Mouse (Mus musculus) monocyte, adult 59 days (primary cell): ENCODE results near the gene Gm49395. TPM values are rescaled to one million over a fixed set of nuclear protein-coding genes. Genes with fewer than 3 reads are reported as not detected.

ENCODE experiments used
- total RNA-seq, 2 experiments: library from RNA; stranded (reverse); gene quantifications; one replicate each; pipeline ENCODE4 v1.2.4; 2023

The Gm49395 gene
- total RNA-seq = 1 to 10 TPM; 3.6 to 6.9 TPM

DNA sequence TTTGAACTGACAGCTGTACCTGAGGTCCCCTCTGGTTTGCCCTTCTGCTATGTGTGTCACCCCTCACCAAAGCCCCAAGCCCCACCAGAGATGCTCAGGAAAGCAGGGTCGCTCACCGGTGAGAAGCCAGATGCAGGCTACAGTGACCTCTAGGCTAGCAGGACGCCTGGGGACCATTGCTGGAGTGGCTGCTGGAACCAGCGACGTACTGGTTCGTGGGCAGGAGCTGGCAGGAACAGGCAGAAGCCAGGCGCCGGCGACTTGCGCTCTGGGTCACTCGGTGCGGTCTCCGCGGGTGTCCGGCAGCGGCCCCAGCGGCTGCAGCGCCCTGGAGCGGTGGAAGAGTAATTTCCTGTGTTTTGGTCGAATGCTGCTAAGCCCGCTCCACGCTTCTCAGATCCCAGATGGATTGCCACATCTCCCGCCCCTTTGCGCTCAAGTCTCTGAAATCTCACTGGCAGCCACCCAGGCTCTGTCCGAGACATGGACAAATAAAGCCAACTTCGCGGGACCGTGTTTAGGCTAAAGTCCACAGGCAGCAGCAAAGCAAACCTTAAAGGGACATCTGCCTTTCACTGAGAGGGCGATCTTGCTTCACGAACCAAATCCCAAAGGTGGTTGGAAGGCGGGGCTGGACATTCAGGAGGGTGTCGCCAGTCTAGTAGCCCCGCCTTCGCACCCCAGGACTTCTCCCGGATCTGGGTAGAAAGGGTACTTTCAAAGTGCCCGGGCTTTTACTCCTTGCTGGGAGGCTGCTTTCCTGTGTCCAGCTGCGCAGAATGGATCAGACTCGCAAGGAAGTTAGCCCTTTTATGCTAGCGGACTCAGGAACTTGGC lies at the start of gene Gm49395, which contains the start of gene Itga1:
Gm49395 (minus strand) TSS at position 567 of the 837 bp plus-strand sequence.
Itga1 (minus strand) TSS at position 610 of the 837 bp plus-strand sequence.

GRCm38 (mm10) chr13:115090069-115090976 lies 11.4 kb downstream of the Gm49395 start, which contains the start of gene Pelo:
TSS of gene Pelo (minus strand) at chr13:115090186.

Other genes starting within 250 kb of the Gm49395 start
- gene Itga2, start 169.8 kb downstream of the Gm49395 start, total RNA-seq = under 1 TPM in 1 of 2 experiments, not detected in 1; 0.10 TPM
- 10 to 100 TPM; 16.4 to 19.6 TPM for gene Pelo, start 11.7 kb downstream of the Gm49395 start, total RNA-seq
- 10 to 100 TPM; 14.0 to 17.9 TPM for gene Itga1, start within 50 bp of the Gm49395 start, total RNA-seq